Mouse (Mus musculus) liver, embryonic 14.5 days (tissue): ENCODE results near the gene Pprc1.

ENCODE experiments used
- CTCF ChIP-seq: IDR thresholded peaks from 2 replicates; pipeline ENCODE4 v1.5.1; 2016; ENCODE audit warnings: antibody characterized with exemption, low read depth, control low read depth
- EP300 ChIP-seq: IDR thresholded peaks from 2 replicates; pipeline ENCODE4 v1.6.1; 2016; ENCODE audit warnings: antibody characterized with exemption, low read depth

DNA sequence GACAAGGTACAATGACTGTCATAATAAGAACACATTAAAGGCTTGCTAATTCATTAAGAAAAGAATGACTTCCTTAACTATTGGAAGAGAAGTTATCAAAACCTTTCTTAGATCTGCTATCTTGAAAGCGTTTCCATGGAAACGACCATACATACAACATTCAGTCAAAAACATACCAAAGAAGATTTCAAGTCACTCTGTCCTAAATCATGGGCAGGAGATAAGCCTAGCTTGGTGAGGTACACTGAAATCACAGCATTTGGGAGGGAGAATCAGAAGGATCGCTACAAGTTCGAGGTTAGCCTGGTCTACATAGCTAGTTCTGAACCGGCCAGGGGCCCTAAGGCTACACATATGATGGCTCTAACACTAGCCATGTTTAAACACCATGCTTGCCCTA, 47.3 kb upstream of the Pprc1 start:
- TF ChIP-seq CTCF (no peak), EP300 (no peak)
